Mouse (Mus musculus) midbrain, embryonic 14.5 days (tissue): ENCODE measurements around the gene Tex14. TPM values are rescaled to one million over a fixed set of nuclear protein-coding genes. Genes with fewer than 3 reads are reported as not detected.

Source experiments
- ATAC-seq: fragments of 200-750 bp; cut with Nextera tagmentation; 2 replicates; pipeline ENCODE4 v1.8.0; 2017; ENCODE audit warnings: moderate number of reproducible peaks, moderate library complexity; ENCODE audit not compliant: low FRiP score, low TSS enrichment
- DNase-seq: peaks from one replicate; pipeline ENCODE4 v3.0.0-alpha.2; 2015
- H3K27ac ChIP-seq: fragments of 300-500 bp; sonication (generic); replicated peaks from 2 replicates; pipeline ENCODE4 v1.5.1; 2014; ENCODE audit warnings: mild to moderate bottlenecking, low read depth, low read length, moderate library complexity
- H3K27me3 ChIP-seq: fragments of 300-500 bp; sonication (generic); 2 replicates; pipeline ENCODE4 v1.6.1; 2014; ENCODE audit warnings: low read length, control low read depth, mixed read lengths; ENCODE audit not compliant: control insufficient read depth, insufficient read depth
- H3K36me3 ChIP-seq: fragments of 300-500 bp; sonication (generic); 2 replicates; pipeline ENCODE4 v1.6.1; 2014; ENCODE audit warnings: low read length, control low read depth; ENCODE audit not compliant: control insufficient read depth, insufficient read depth
- H3K4me1 ChIP-seq: fragments of 300-500 bp; sonication (generic); 2 replicates; pipeline ENCODE4 v1.6.1; 2014; ENCODE audit warnings: mild to moderate bottlenecking, antibody characterized with exemption, low read length, control low read depth; ENCODE audit not compliant: control insufficient read depth, insufficient read depth
- H3K4me2 ChIP-seq: fragments of 300-500 bp; sonication (generic); 2 replicates; pipeline ENCODE4 v1.6.1; 2014; ENCODE audit warnings: mild to moderate bottlenecking, low read length, moderate library complexity
- H3K4me3 ChIP-seq: fragments of 300-500 bp; sonication (generic); replicated peaks from 2 replicates; pipeline ENCODE4 v1.5.1; 2014; ENCODE audit warnings: low read depth, low read length
- H3K9ac ChIP-seq: fragments of 300-500 bp; sonication (generic); replicated peaks from 2 replicates; pipeline ENCODE4 v1.6.1; 2014; ENCODE audit warnings: mild to moderate bottlenecking, low read length, moderate library complexity
- H3K9me3 ChIP-seq: fragments of 300-500 bp; sonication (generic); 2 replicates; pipeline ENCODE4 v1.6.1; 2016; ENCODE audit warnings: low read length, control low read depth, mixed read lengths; ENCODE audit not compliant: control insufficient read depth
- WGBS: fragments of 180-500 bp; shearing (Covaris S2); extraction: QIAGEN DNeasy Blood & Tissue Kit; methylation state at CpG from one replicate; pipeline ENCODE4 v1.1.7; 2014; 5-methylcytosine and 5-hydroxymethylcytosine counted together
- polyA plus RNA-seq: library from polyadenylated mRNA; unstranded; fragments of >200 nt; fragmentation: Nextera tagmentation; extraction: Ambion mirVana; gene quantifications from 2 replicates; pipeline ENCODE4 v1.2.1, GENCODE M21; 2014

Tex14 gene
- polyA plus RNA-seq, 1 experiment from 2014 or later = 0.86 TPM

GRCm38 (mm10) chr11:87574520-87575180 is 169.8 kb downstream of the Tex14 start:
- Histone ChIP-seq H3K4me1 (peaks cover 19% of the 10 kb centered on the region), H3K4me2 (no peak overlapping the region), H3K36me3 (no peaks in the 10 kb centered on the region), H3K27me3 (no peaks in the 10 kb centered on the region), H3K27ac (no peak overlapping the region), H3K9ac (no peak overlapping the region), H3K4me3 (no peak overlapping the region), H3K9me3 (no peaks in the 10 kb centered on the region)
- ATAC-seq = no peak
- 64% methylated on average over 21 of the region's 21 CpGs for WGBS
- no peak for DNase-seq

DNA sequence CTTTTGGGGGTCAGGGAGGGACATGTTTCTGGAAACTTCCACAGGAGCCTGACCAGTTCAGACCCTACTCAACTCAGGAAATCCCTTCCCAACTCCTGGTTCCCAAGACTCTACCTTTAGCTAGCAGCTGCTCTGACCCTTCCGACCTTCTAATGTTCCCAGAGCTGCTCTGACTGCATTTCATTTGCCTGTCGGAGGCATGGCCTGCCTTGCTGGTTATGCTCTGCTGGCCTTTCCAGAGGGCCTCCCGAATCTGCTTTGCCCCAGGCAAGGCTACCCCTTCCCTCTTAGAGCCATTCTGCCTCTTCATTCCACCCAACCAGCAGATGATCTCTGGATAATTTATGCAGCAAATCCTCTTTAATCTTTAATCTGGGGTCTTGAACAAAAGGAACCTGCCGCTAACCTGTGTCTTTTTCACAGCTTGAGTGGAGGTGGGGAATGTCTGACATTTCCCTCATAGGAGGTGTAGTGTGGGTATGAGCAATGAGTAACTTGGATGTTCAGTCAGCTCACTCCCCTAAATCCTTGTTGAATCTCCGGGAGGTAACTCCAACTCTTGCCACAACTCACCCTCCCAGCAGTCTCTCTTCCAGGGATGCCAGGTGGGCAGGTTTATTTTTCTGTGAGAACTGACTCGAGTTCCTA is 172.9 kb downstream of the Tex14 start:
- H3K36me3 ChIP-seq = no peaks in the 10 kb centered on the region
- no peaks in the 10 kb centered on the region for H3K27me3 ChIP-seq
- peak overlapping the region; percentile 74 for H3K9ac ChIP-seq
- DNase-seq (peak; percentile 15), ATAC-seq (no peak)
- no peaks in the 10 kb centered on the region for H3K9me3 ChIP-seq
- H3K4me3 ChIP-seq = peak overlapping the region; percentile 57
- peak overlapping the region; percentile 93 for H3K4me2 ChIP-seq
- 6% methylated on average over 6 of the region's 6 CpGs for WGBS
- peaks cover 19% of the 10 kb centered on the region for H3K4me1 ChIP-seq
- peak overlapping the region; percentile 49; the same call in 1 of the 2 replicates for H3K27ac ChIP-seq

- peak; percentile 64 for ATAC-seq
- H3K9me3 ChIP-seq = no peaks in the 10 kb centered on the region
- peak overlapping the region; percentile 49; the same call in 1 of the 2 replicates for H3K27ac ChIP-seq
- peak overlapping the region; percentile 57 for H3K4me3 ChIP-seq
- H3K9ac ChIP-seq = peak overlapping the region; percentile 74
- DNase-seq = peak; percentile 74
- no peaks in the 10 kb centered on the region for H3K27me3 ChIP-seq
- under 1% methylated on average over 40 of the region's 40 CpGs for WGBS
- no peaks in the 10 kb centered on the region for H3K36me3 ChIP-seq
- H3K4me1 ChIP-seq = peaks cover 19% of the 10 kb centered on the region
- H3K4me2 ChIP-seq = peak overlapping the region; percentile 93
These were observed 173.5 kb downstream of the Tex14 start for GRCm38 (mm10) chr11:87578249-87578962.

DNA sequence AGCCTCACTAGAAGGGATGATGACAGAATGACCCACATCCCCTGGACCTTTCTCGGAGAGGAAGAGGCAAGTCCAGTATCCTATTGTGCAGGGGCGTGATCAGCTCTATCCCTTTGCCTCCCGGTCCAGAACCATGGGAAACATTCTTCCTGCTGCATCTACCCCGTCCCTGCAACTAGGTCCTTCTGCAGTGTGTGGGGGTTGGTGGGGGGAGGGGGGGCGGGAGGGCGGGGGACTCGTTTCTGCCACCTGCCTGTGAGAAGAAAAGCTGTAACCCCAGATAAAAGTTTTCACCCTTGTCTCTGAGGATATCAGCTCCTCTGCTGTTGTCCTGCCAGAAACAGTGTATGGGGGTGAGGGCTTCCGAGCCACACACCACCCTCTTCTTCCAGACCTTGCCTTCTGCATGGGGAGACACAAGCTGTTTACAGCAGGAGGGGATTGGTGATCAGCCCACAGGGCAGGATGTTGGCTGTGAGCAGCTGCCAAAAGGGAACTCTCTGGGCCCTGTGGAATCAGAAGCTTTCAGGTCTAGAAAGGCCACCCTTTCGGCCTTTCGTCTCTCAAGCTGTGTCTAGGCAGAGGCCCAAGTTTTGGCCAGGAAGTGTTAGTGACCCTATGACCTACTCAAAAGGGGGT is 174.2 kb downstream of the Tex14 start:
- WGBS = 14% methylated on average over 10 of the region's 10 CpGs
- Histone ChIP-seq H3K9ac (peak overlapping the region; percentile 74), H3K4me1 (peaks cover 19% of the 10 kb centered on the region), H3K36me3 (no peaks in the 10 kb centered on the region), H3K27ac (0 out of 2 replicates have a peak overlapping the region, but pooled peaks have one; percentile 49), H3K9me3 (no peaks in the 10 kb centered on the region), H3K4me2 (peak overlapping the region; percentile 93), H3K27me3 (no peaks in the 10 kb centered on the region), H3K4me3 (peak overlapping the region; percentile 57)
- ATAC-seq (no peak), DNase-seq (peak; percentile 38)

DNA sequence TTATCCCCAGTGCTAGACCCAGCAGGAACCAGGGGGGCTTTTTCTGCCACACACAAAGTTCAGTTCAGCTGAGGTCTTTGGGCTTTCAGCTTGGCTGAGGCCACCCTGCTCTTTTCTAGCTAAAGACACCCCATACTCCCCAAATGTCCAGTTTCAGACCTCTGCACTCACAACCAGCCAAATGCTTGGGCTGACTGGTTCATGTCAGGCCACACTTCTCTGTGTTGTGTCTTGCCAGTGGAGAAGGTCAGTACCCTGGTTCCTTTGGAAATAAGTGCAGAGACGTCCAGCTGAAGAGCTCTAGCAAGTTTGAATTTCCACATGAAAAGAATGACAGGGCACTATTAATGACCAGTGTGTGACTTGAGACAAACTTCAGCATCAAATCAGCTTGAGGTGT is 174.8 kb downstream of the Tex14 start:
- ATAC-seq (no peak), DNase-seq (no peak)
- H3K9ac ChIP-seq = no peak overlapping the region
- H3K4me1 ChIP-seq = peaks cover 19% of the 10 kb centered on the region
- peak overlapping the region; percentile 93 for H3K4me2 ChIP-seq
- no peaks in the 10 kb centered on the region for H3K27me3 ChIP-seq
- WGBS = 30% methylated on average over 1 of the region's 1 CpGs
- no peak overlapping the region for H3K27ac ChIP-seq
- no peaks in the 10 kb centered on the region for H3K36me3 ChIP-seq
- H3K9me3 ChIP-seq = no peaks in the 10 kb centered on the region
- no peak overlapping the region for H3K4me3 ChIP-seq

GRCm38 (mm10) chr11:87580543-87581085 is 175.7 kb downstream of the Tex14 start:
- H3K4me2 ChIP-seq = no peak overlapping the region
- no peaks in the 10 kb centered on the region for H3K36me3 ChIP-seq
- 37% methylated on average over 10 of the region's 10 CpGs for WGBS
- peaks cover 19% of the 10 kb centered on the region for H3K4me1 ChIP-seq
- DNase-seq (no peak), ATAC-seq (no peak)
- H3K27me3 ChIP-seq = no peaks in the 10 kb centered on the region
- H3K4me3 ChIP-seq = no peak overlapping the region
- H3K9me3 ChIP-seq = no peaks in the 10 kb centered on the region
- H3K27ac ChIP-seq = no peak overlapping the region
- no peak overlapping the region for H3K9ac ChIP-seq

GRCm38 (mm10) chr11:87581161-87581865 is 176.4 kb downstream of the Tex14 start:
- Histone ChIP-seq H3K4me3 (no peak overlapping the region), H3K4me2 (no peak overlapping the region), H3K4me1 (peaks cover 19% of the 10 kb centered on the region), H3K9ac (no peak overlapping the region), H3K27me3 (no peaks in the 10 kb centered on the region), H3K9me3 (no peaks in the 10 kb centered on the region), H3K36me3 (no peaks in the 10 kb centered on the region), H3K27ac (no peak overlapping the region)
- DNase-seq (no peak), ATAC-seq (no peak)
- 88% methylated on average over 12 of the region's 12 CpGs for WGBS
